Mouse (Mus musculus) adrenal gland, adult 2 months (tissue): ENCODE results near the gene Stxbp6. TPM values are rescaled to one million over a fixed set of nuclear protein-coding genes. Genes with fewer than 3 reads are reported as not detected.
"Not testable (repeated sequence)": the region's sequence is repeated elsewhere in the genome, so short reads cannot be mapped to it uniquely, and the experiment has no call there.

Source experiments
- DNase-seq: peaks from one replicate; pipeline ENCODE4 v3.0.0; 2021
- polyA plus RNA-seq: library from polyadenylated mRNA; depleted of rRNA; stranded (reverse); fragments of >200 nt; gene quantifications from 2 replicates; pipeline ENCODE4 v1.2.3, GENCODE M21; 2012
- total RNA-seq, 2 experiments: library from RNA; stranded (reverse); gene quantifications; 2 replicates each; pipeline ENCODE4 v1.2.3; 2021

The Stxbp6 gene
- total and polyA plus RNA-seq, 3 experiments = 9.7 to 21.7 (median 18.4) TPM

GRCm38 (mm10) chr12:45056372-45056771 is 18.1 kb downstream of the Stxbp6 start:
- no peak for DNase-seq

GRCm38 (mm10) chr12:45053319-45053718 is 21.2 kb downstream of the Stxbp6 start:
- no peak for DNase-seq

GRCm38 (mm10) chr12:45052860-45053259 is 21.6 kb downstream of the Stxbp6 start:
- DNase-seq = no peak

- DNase-seq = no peak
Measured at GRCm38 (mm10) chr12:45049894-45050293, 24.6 kb downstream of the Stxbp6 start.

GRCm38 (mm10) chr12:45047711-45048110 is 26.8 kb downstream of the Stxbp6 start:
- not testable (repeated sequence) for DNase-seq

GRCm38 (mm10) chr12:45047172-45047571 is 27.3 kb downstream of the Stxbp6 start:
- DNase-seq = peak; percentile 34

- no peak for DNase-seq
Measured at GRCm38 (mm10) chr12:45044581-45044980, 29.9 kb downstream of the Stxbp6 start.

- DNase-seq = no peak
Measured at GRCm38 (mm10) chr12:45042591-45043091, 31.9 kb downstream of the Stxbp6 start.

GRCm38 (mm10) chr12:45037496-45037895 is 37.0 kb downstream of the Stxbp6 start:
- DNase-seq = no peak

- peak; percentile 21 for DNase-seq
Measured at GRCm38 (mm10) chr12:45037091-45037490, 37.4 kb downstream of the Stxbp6 start.

GRCm38 (mm10) chr12:45030681-45031080 is 43.8 kb downstream of the Stxbp6 start:
- no peak for DNase-seq

GRCm38 (mm10) chr12:45026347-45026746 is 48.2 kb downstream of the Stxbp6 start:
- no peak for DNase-seq

GRCm38 (mm10) chr12:45020018-45020417 is 54.5 kb downstream of the Stxbp6 start:
- no peak for DNase-seq

- no peak for DNase-seq
Measured at GRCm38 (mm10) chr12:45019059-45019822, 55.3 kb downstream of the Stxbp6 start.

- DNase-seq = peak; percentile 10
Measured at GRCm38 (mm10) chr12:45013246-45013756, 61.2 kb downstream of the Stxbp6 start.

GRCm38 (mm10) chr12:45011436-45012089 is 62.9 kb downstream of the Stxbp6 start:
- no peak for DNase-seq

GRCm38 (mm10) chr12:45011006-45011405 is 63.5 kb downstream of the Stxbp6 start:
- no peak for DNase-seq

GRCm38 (mm10) chr12:45009984-45010611 is 64.4 kb downstream of the Stxbp6 start:
- no peak for DNase-seq

- no peak for DNase-seq
Measured at GRCm38 (mm10) chr12:45006569-45006968, 67.9 kb downstream of the Stxbp6 start.

- no peak for DNase-seq
Measured at GRCm38 (mm10) chr12:45006049-45006448, 68.5 kb downstream of the Stxbp6 start.

GRCm38 (mm10) chr12:45001996-45002395 is 72.5 kb downstream of the Stxbp6 start:
- no peak for DNase-seq

GRCm38 (mm10) chr12:44997422-44997821 is 77.1 kb downstream of the Stxbp6 start:
- no peak for DNase-seq

- DNase-seq = no peak
Measured at GRCm38 (mm10) chr12:44996897-44997296, 77.6 kb downstream of the Stxbp6 start.
